Mouse (Mus musculus) erythroid progenitor cell, adult 5-6 weeks (primary cell): ENCODE data around the gene Emp1. TPM values are rescaled to one million over a fixed set of nuclear protein-coding genes. Genes with fewer than 3 reads are reported as not detected.

Experiments
- ATAC-seq: replicated peaks from 2 replicates; pipeline ENCODE4 v1.8.0; 2016; ENCODE audit warnings: moderate number of reproducible peaks, mild to moderate bottlenecking, moderate TSS enrichment, inconsistent platforms; ENCODE audit not compliant: poor library complexity, low FRiP score, severe bottlenecking
- total RNA-seq, 2 experiments: library from RNA; stranded (forward) in 1 of 2; stranded (reverse) in 1 of 2; fragments of 150-400 nt in 1 of 2; fragments of 186-747, 209-891 nt in 1 of 2; gene quantifications; 2 replicates each; pipeline versions ENCODE4 v1.2.3 to v1.2.4; 2015 to 2017; ENCODE audit warnings: low replicate concordance in 2 of 2

The Emp1 gene
- total RNA-seq, 2 experiments from 2014 or later, result 2.0 TPM; not detected in 1

GRCm38 (mm10) chr6:135398801-135399200 lies 36.5 kb downstream of the Emp1 start:
- ATAC-seq, result no peak

GRCm38 (mm10) chr6:135400306-135400705 lies 38.0 kb downstream of the Emp1 start:
- no peak; the same call in 1 of the 2 replicates for ATAC-seq

- no peak for ATAC-seq
Observed at GRCm38 (mm10) chr6:135405093-135405492, 42.7 kb downstream of the Emp1 start.

- no peak for ATAC-seq
Observed at GRCm38 (mm10) chr6:135407323-135407722, 45.0 kb downstream of the Emp1 start.

- ATAC-seq, result no peak
Observed at GRCm38 (mm10) chr6:135411712-135412319, 49.5 kb downstream of the Emp1 start.

DNA sequence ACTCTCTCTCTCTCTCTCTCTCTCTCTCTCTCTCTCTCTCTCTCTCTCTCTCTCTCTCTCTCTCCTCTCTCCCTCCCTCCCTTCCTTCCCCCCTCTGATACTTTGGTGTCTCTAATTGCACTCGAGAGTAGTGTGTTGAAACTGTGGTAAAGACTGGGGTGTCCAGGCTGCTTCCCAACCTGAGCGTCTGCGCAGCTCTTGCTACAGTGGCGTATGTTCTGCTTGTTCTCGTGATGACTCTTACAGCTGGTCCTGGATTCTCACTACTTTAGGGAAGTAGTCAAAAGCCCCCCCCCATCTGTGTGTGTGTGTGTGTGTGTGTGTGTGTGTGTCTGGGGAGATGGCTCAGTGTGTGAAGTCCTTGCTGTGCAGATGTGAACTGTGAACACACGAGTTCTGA lies 50.3 kb downstream of the Emp1 start:
- no peak for ATAC-seq

DNA sequence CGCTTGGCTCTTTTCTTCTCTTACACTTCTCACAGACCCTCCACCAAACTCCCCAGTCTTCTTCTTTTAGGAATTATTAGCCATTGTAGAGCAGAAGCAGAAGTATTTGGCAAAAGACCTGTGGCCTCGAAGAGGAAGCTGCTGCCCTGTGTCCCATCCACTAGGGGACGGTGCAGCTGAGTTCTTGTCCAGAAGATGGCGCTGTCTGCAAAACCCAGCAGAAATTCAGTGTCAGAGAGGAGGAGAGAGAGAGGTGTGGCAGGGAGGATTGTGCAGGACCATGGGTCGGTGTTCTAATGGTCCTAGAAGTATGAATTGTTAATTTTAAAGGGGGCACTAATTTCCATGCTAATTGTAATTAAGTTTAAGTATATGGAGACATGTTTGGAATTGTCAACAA lies 55.1 kb downstream of the Emp1 start:
- ATAC-seq, result no peak

- ATAC-seq, result no peak
Observed at GRCm38 (mm10) chr6:135418223-135418824, 56.0 kb downstream of the Emp1 start.

- ATAC-seq, result no peak
Observed at GRCm38 (mm10) chr6:135428246-135428645, 65.9 kb downstream of the Emp1 start.

- no peak for ATAC-seq
Observed at GRCm38 (mm10) chr6:135429268-135429909, 67.0 kb downstream of the Emp1 start.

DNA sequence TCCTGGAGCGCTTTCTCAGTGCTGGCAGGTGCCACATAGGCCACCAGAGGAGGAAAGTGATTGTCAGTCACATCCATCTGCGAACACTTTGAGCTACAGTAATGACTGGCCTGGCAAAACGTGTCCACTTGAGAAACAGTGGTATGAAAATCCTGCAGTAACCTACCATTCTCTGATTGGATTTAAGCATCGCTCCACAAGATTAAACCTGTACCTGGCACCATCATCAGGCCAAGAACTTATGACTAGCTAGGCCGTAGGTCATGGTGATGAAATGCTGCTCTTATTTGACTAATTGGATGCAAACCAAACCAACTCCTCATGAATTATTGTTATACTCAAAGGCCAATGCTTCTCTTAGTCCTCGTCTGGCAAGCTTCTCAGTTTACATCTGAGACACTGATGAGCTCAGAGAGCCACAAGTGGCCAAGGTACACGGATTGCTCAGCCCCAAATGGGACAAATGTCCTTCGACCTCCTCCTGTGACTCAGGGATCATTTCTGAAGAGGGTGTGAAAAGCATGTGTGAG lies 68.2 kb downstream of the Emp1 start:
- ATAC-seq, result no peak

Other genes starting within 250 kb of the Emp1 start
- gene Gprc5d, start 244.3 kb upstream of the Emp1 start, total RNA-seq (2015; ENCODE audit: low replicate concordance), result 1.4 and 5.0 TPM in 2 replicates
- not detected in 2 replicates for gene Gprc5d, start 244.3 kb upstream of the Emp1 start, total RNA-seq (2017; ENCODE audit: low replicate concordance)
- 110 and 154 TPM in 2 replicates for gene Fam234b, start 164.6 kb upstream of the Emp1 start, total RNA-seq (2015; ENCODE audit: low replicate concordance)
- gene Fam234b, start 164.6 kb upstream of the Emp1 start, total RNA-seq (2017; ENCODE audit: low replicate concordance), result 96.5 and 104 TPM in 2 replicates
- gene Hebp1, start 164.5 kb upstream of the Emp1 start, total RNA-seq (2015; ENCODE audit: low replicate concordance), result 192 and 305 TPM in 2 replicates
- 368 and 376 TPM in 2 replicates for gene Hebp1, start 164.5 kb upstream of the Emp1 start, total RNA-seq (2017; ENCODE audit: low replicate concordance)
- gene Gsg1, start 108.2 kb upstream of the Emp1 start, total RNA-seq (2015; ENCODE audit: low replicate concordance), result not detected in 2 replicates
- not detected in 2 replicates for gene Gsg1, start 108.2 kb upstream of the Emp1 start, total RNA-seq (2017; ENCODE audit: low replicate concordance)
- gene Pbp2, start 52.1 kb upstream of the Emp1 start, total RNA-seq (2015; ENCODE audit: low replicate concordance), result 1.7 TPM in 1 of 2 replicates, not detected in the other
- gene Pbp2, start 52.1 kb upstream of the Emp1 start, total RNA-seq (2017; ENCODE audit: low replicate concordance), result not detected in 2 replicates